Mouse (Mus musculus) liver, adult 2 months (tissue): Measurements from ENCODE around the gene Arhgap32.

ENCODE experiments used
- CTCF ChIP-seq: fragments of 200-500 bp; IDR thresholded peaks from 2 replicates; pipeline ENCODE4 v1.5.1; 2011; ENCODE audit warnings: low read depth, low read length, control low read depth
- POLR2A ChIP-seq: fragments of 200-500 bp; IDR thresholded peaks from 2 replicates; pipeline ENCODE4 v1.6.1; 2011; ENCODE audit warnings: low read length, control low read depth; ENCODE audit not compliant: insufficient read depth; ENCODE audit errors: extremely low read depth

DNA sequence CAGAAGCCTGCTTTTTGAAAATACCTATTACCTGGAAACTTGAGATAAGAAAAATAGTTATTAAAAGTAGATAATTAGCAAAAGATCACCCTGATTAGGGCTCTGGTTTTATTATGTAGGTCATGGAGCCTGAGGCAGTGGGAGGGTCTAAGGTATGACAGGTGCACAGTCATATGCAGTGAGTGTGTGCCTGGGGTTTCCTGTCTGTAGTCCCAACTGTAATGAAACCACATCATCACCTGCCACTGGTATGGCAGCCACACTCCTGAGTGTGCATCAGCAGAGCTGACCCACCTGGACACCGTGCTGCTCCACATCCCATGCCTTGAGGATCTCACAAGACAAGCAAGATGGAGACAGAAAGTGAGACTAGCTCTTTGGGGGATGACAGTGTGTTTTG lies at the start of gene Arhgap32:
- TF ChIP-seq CTCF (no peak), POLR2A (no peak)
